Comparison of ENCODE assay signal across 24 mouse cellular contexts in genomic region chr11:21037267-21037906, GRCm38 (mm10).
"Had no signal": no experiment of that assay in that cellular context is flagged by ENCODE, and none has a peak within 500 bp of the region (broad histone marks: within the 10 kb centered on the region; RNA-seq: fewer than 3 reads in every experiment).

No protein-coding gene starts in this region.

- H3K27me3 ChIP-seq: hindbrain, embryonic 13.5 days; hindbrain, embryonic 15.5 days; kidney, embryonic 15.5 days; limb, embryonic 12.5 days; liver, embryonic 13.5 days; liver, embryonic 15.5 days had no signal

- ATAC-seq: inflammation-experienced regulatory T-cells, adult 6 months had no signal

- H3K9ac ChIP-seq: forebrain, postnatal 0 days; hindbrain, embryonic 13.5 days; hindbrain, embryonic 15.5 days; kidney, embryonic 15.5 days; limb, embryonic 12.5 days; liver, embryonic 13.5 days; liver, embryonic 15.5 days had no signal

- H3K27ac ChIP-seq: hindbrain, embryonic 13.5 days; hindbrain, embryonic 15.5 days; kidney, embryonic 15.5 days; kidney, postnatal 0 days; left cerebral cortex, adult 2 months; limb, embryonic 10.5 days; limb, embryonic 12.5 days; liver, embryonic 13.5 days; liver, embryonic 15.5 days had no signal

- H3K9me3 ChIP-seq: hindbrain, embryonic 13.5 days; hindbrain, embryonic 15.5 days; kidney, embryonic 15.5 days; limb, embryonic 10.5 days; limb, embryonic 12.5 days; liver, embryonic 13.5 days; liver, embryonic 15.5 days had no signal

- H3K36me3 ChIP-seq: hindbrain, embryonic 13.5 days; hindbrain, embryonic 15.5 days; kidney, embryonic 15.5 days; limb, embryonic 10.5 days; limb, embryonic 12.5 days; liver, embryonic 13.5 days; liver, embryonic 15.5 days had no signal

- H3K4me3 ChIP-seq: hindbrain, embryonic 13.5 days; hindbrain, embryonic 15.5 days; kidney, embryonic 15.5 days; layer of hippocampus, adult 2 months; left cerebral cortex, adult 2 months; limb, embryonic 10.5 days; limb, embryonic 12.5 days; liver, embryonic 13.5 days; liver, embryonic 15.5 days had no signal

- H3K4me2 ChIP-seq: heart, embryonic 11.5 days; hindbrain, embryonic 13.5 days; hindbrain, embryonic 15.5 days; kidney, embryonic 15.5 days; limb, embryonic 12.5 days; liver, embryonic 11.5 days; liver, embryonic 13.5 days; liver, embryonic 15.5 days had no signal

- DNase-seq: forebrain, postnatal 0 days; gastrocnemius, postnatal 14 days; gastrocnemius, postnatal 36 days; heart, postnatal 14 days; heart, postnatal 36 days; kidney, adult 11 months; kidney, adult 2 months; kidney, adult 9 months; kidney, postnatal 14 days; kidney, postnatal 4 days; liver; liver, embryonic 13.5 days had no signal
